Mouse (Mus musculus) midbrain, embryonic 15.5 days (tissue): ENCODE measurements around the gene Gpatch2. TPM values are rescaled to one million over a fixed set of nuclear protein-coding genes. Genes with fewer than 3 reads are reported as not detected.

ENCODE experiments used
- ATAC-seq: fragments of 200-750 bp; cut with Nextera tagmentation; replicated peaks from 2 replicates; pipeline ENCODE4 v1.8.0; 2017; ENCODE audit warnings: moderate TSS enrichment
- H3K27ac ChIP-seq: fragments of 300-500 bp; sonication (generic); 2 replicates; pipeline ENCODE4 v1.5.1; 2015; ENCODE audit warnings: mild to moderate bottlenecking, inconsistent platforms
- H3K27me3 ChIP-seq: fragments of 300-500 bp; sonication (generic); replicated peaks from 2 replicates; pipeline ENCODE4 v1.6.1; 2015; ENCODE audit warnings: inconsistent platforms
- H3K36me3 ChIP-seq: fragments of 300-500 bp; sonication (generic); replicated peaks from 2 replicates; pipeline ENCODE4 v1.6.1; 2015; ENCODE audit warnings: inconsistent platforms
- H3K4me1 ChIP-seq: fragments of 300-500 bp; sonication (generic); 2 replicates; pipeline ENCODE4 v1.6.1; 2015; ENCODE audit warnings: inconsistent platforms
- H3K4me2 ChIP-seq: fragments of 300-500 bp; sonication (generic); 2 replicates; pipeline ENCODE4 v1.6.1; 2015; ENCODE audit warnings: inconsistent platforms, mild to moderate bottlenecking, moderate library complexity
- H3K4me3 ChIP-seq: fragments of 300-500 bp; sonication (generic); 2 replicates; pipeline ENCODE4 v1.5.1; 2015; ENCODE audit warnings: mild to moderate bottlenecking, inconsistent platforms
- H3K9ac ChIP-seq: fragments of 300-500 bp; sonication (generic); 2 replicates; pipeline ENCODE4 v1.6.1; 2015; ENCODE audit warnings: mild to moderate bottlenecking, inconsistent platforms
- H3K9me3 ChIP-seq: fragments of 300-500 bp; sonication (generic); 2 replicates; pipeline ENCODE4 v1.6.1; 2016; ENCODE audit warnings: inconsistent platforms
- WGBS: fragments of 180-500 bp; shearing (Covaris S2); methylation state at CpG from one replicate; pipeline ENCODE4 v1.1.7; 2015; ENCODE audit warnings: mixed read lengths; 5-methylcytosine and 5-hydroxymethylcytosine counted together
- polyA plus RNA-seq: library from polyadenylated mRNA; unstranded; fragments of >200 nt; fragmentation: Nextera tagmentation; extraction: Ambion mirVana; gene quantifications from 2 replicates; pipeline ENCODE4 v1.2.1, GENCODE M21; 2015

Gpatch2 gene
- polyA plus RNA-seq, 1 experiment from 2014 or later: 18.6 TPM

GRCm38 (mm10) chr1:187314516-187314915, 99.2 kb downstream of the Gpatch2 start:
- ATAC-seq: no peak
- Histone ChIP-seq H3K4me3 (no peak overlapping the region), H3K4me1 (no peaks in the 10 kb centered on the region), H3K27me3 (no peaks in the 10 kb centered on the region), H3K4me2 (no peak overlapping the region), H3K36me3 (no peaks in the 10 kb centered on the region), H3K9me3 (no peaks in the 10 kb centered on the region), H3K27ac (no peak overlapping the region), H3K9ac (no peak overlapping the region)

- Histone ChIP-seq H3K27ac (no peak overlapping the region), H3K36me3 (no peaks in the 10 kb centered on the region), H3K9ac (no peak overlapping the region), H3K4me2 (no peak overlapping the region), H3K4me3 (no peak overlapping the region), H3K27me3 (no peaks in the 10 kb centered on the region), H3K9me3 (no peaks in the 10 kb centered on the region), H3K4me1 (no peaks in the 10 kb centered on the region)
- WGBS: 78% methylated on average over 2 of the region's 2 CpGs
- no peak for ATAC-seq
Measured at GRCm38 (mm10) chr1:187315821-187316220, 100.5 kb downstream of the Gpatch2 start.

- Histone ChIP-seq H3K27ac (no peak overlapping the region), H3K4me2 (no peak overlapping the region), H3K36me3 (no peaks in the 10 kb centered on the region), H3K9me3 (no peaks in the 10 kb centered on the region), H3K4me1 (no peaks in the 10 kb centered on the region), H3K9ac (no peak overlapping the region), H3K27me3 (no peaks in the 10 kb centered on the region), H3K4me3 (no peak overlapping the region)
- 81% methylated on average over 8 of the region's 8 CpGs for WGBS
- ATAC-seq: no peak
Measured at GRCm38 (mm10) chr1:187316555-187316954, 101.2 kb downstream of the Gpatch2 start.

GRCm38 (mm10) chr1:187321814-187322213, 106.5 kb downstream of the Gpatch2 start:
- ATAC-seq: no peak
- Histone ChIP-seq H3K4me1 (no peaks in the 10 kb centered on the region), H3K9ac (no peak overlapping the region), H3K27ac (no peak overlapping the region), H3K27me3 (no peaks in the 10 kb centered on the region), H3K4me3 (no peak overlapping the region), H3K36me3 (0 out of 2 replicates have a peak, but pooled peaks cover 4% of the 10 kb centered on the region), H3K4me2 (no peak overlapping the region), H3K9me3 (no peaks in the 10 kb centered on the region)
- 92% methylated on average over 3 of the region's 3 CpGs for WGBS

- no peak overlapping the region for H3K9ac ChIP-seq
Measured at GRCm38 (mm10) chr1:187322505-187323208, 107.3 kb downstream of the Gpatch2 start.

GRCm38 (mm10) chr1:187323209-187323589, 107.9 kb downstream of the Gpatch2 start:
- 97% methylated on average over 1 of the region's 1 CpGs for WGBS
- no peaks in the 10 kb centered on the region for H3K4me1 ChIP-seq
- no peak for ATAC-seq

More at GRCm38 (mm10) chr1:187322505-187323208, 107.3 kb downstream of the Gpatch2 start:
- Histone ChIP-seq H3K36me3 (0 out of 2 replicates have a peak, but pooled peaks cover 4% of the 10 kb centered on the region), H3K9me3 (no peaks in the 10 kb centered on the region), H3K4me2 (no peak overlapping the region), H3K27me3 (no peaks in the 10 kb centered on the region), H3K4me3 (no peak overlapping the region), H3K4me1 (no peaks in the 10 kb centered on the region), H3K27ac (no peak overlapping the region)
- WGBS: 83% methylated on average over 8 of the region's 8 CpGs
- no peak for ATAC-seq

GRCm38 (mm10) chr1:187342551-187342950, 127.2 kb downstream of the Gpatch2 start:
- no peak overlapping the region for H3K4me3 ChIP-seq
- H3K9ac ChIP-seq: no peak overlapping the region
- H3K9me3 ChIP-seq: no peaks in the 10 kb centered on the region
- 59% methylated on average over 2 of the region's 2 CpGs for WGBS
- no peak overlapping the region for H3K27ac ChIP-seq
- no peak for ATAC-seq
- no peak overlapping the region for H3K4me2 ChIP-seq
- H3K27me3 ChIP-seq: no peaks in the 10 kb centered on the region
- no peaks in the 10 kb centered on the region for H3K4me1 ChIP-seq
- no peaks in the 10 kb centered on the region for H3K36me3 ChIP-seq

More at GRCm38 (mm10) chr1:187323209-187323589, 107.9 kb downstream of the Gpatch2 start:
- H3K9me3 ChIP-seq: no peaks in the 10 kb centered on the region
- H3K36me3 ChIP-seq: 0 out of 2 replicates have a peak, but pooled peaks cover 4% of the 10 kb centered on the region
- no peaks in the 10 kb centered on the region for H3K27me3 ChIP-seq
- no peak overlapping the region for H3K4me2 ChIP-seq
- H3K4me3 ChIP-seq: no peak overlapping the region
- H3K9ac ChIP-seq: no peak overlapping the region
- no peak overlapping the region for H3K27ac ChIP-seq

GRCm38 (mm10) chr1:187345156-187345555, 129.8 kb downstream of the Gpatch2 start:
- WGBS: 61% methylated on average over 5 of the region's 5 CpGs
- Histone ChIP-seq H3K4me3 (no peak overlapping the region), H3K27ac (no peak overlapping the region), H3K36me3 (no peaks in the 10 kb centered on the region), H3K9me3 (no peaks in the 10 kb centered on the region), H3K4me1 (no peaks in the 10 kb centered on the region), H3K27me3 (no peaks in the 10 kb centered on the region), H3K9ac (no peak overlapping the region), H3K4me2 (no peak overlapping the region)
- ATAC-seq: no peak

- no peaks in the 10 kb centered on the region for H3K27me3 ChIP-seq
Measured at GRCm38 (mm10) chr1:187346923-187347322, 131.6 kb downstream of the Gpatch2 start.

GRCm38 (mm10) chr1:187347606-187348005, 132.3 kb downstream of the Gpatch2 start:
- no peak overlapping the region for H3K4me3 ChIP-seq
- H3K4me2 ChIP-seq: no peak overlapping the region
- H3K9me3 ChIP-seq: no peaks in the 10 kb centered on the region
- H3K36me3 ChIP-seq: no peaks in the 10 kb centered on the region
- H3K9ac ChIP-seq: no peak overlapping the region
- WGBS: 93% methylated on average over 6 of the region's 6 CpGs
- no peaks in the 10 kb centered on the region for H3K4me1 ChIP-seq
- no peak for ATAC-seq
- no peak overlapping the region for H3K27ac ChIP-seq
- H3K27me3 ChIP-seq: no peaks in the 10 kb centered on the region

More at GRCm38 (mm10) chr1:187346923-187347322, 131.6 kb downstream of the Gpatch2 start:
- Histone ChIP-seq H3K9ac (no peak overlapping the region), H3K4me1 (no peaks in the 10 kb centered on the region), H3K27ac (no peak overlapping the region), H3K4me2 (no peak overlapping the region), H3K36me3 (no peaks in the 10 kb centered on the region), H3K4me3 (no peak overlapping the region), H3K9me3 (no peaks in the 10 kb centered on the region)
- ATAC-seq: no peak
- WGBS: 91% methylated on average over 11 of the region's 11 CpGs

GRCm38 (mm10) chr1:187348053-187348820, 132.9 kb downstream of the Gpatch2 start:
- no peak overlapping the region for H3K27ac ChIP-seq
- no peaks in the 10 kb centered on the region for H3K36me3 ChIP-seq
- WGBS: 95% methylated on average over 26 of the region's 26 CpGs
- H3K9ac ChIP-seq: no peak overlapping the region
- no peaks in the 10 kb centered on the region for H3K27me3 ChIP-seq
- H3K4me2 ChIP-seq: no peak overlapping the region
- ATAC-seq: no peak
- H3K4me3 ChIP-seq: no peak overlapping the region
- no peaks in the 10 kb centered on the region for H3K4me1 ChIP-seq
- no peaks in the 10 kb centered on the region for H3K9me3 ChIP-seq

GRCm38 (mm10) chr1:187348859-187349258, 133.6 kb downstream of the Gpatch2 start:
- 94% methylated on average over 14 of the region's 14 CpGs for whole genome bisulfite sequencing
- Histone ChIP-seq H3K9ac (no peak overlapping the region), H3K36me3 (no peaks in the 10 kb centered on the region), H3K4me2 (no peak overlapping the region), H3K4me3 (no peak overlapping the region), H3K4me1 (no peaks in the 10 kb centered on the region), H3K27ac (no peak overlapping the region), H3K27me3 (no peaks in the 10 kb centered on the region), H3K9me3 (no peaks in the 10 kb centered on the region)
- ATAC-seq: no peak
